Mouse (Mus musculus) right cerebral cortex, postnatal 25 days (tissue): Measurements from ENCODE around the gene Hrh3.

Source experiments
- DNase-seq: peaks from one replicate; pipeline ENCODE4 v3.0.0; 2022

Hrh3 gene

DNA sequence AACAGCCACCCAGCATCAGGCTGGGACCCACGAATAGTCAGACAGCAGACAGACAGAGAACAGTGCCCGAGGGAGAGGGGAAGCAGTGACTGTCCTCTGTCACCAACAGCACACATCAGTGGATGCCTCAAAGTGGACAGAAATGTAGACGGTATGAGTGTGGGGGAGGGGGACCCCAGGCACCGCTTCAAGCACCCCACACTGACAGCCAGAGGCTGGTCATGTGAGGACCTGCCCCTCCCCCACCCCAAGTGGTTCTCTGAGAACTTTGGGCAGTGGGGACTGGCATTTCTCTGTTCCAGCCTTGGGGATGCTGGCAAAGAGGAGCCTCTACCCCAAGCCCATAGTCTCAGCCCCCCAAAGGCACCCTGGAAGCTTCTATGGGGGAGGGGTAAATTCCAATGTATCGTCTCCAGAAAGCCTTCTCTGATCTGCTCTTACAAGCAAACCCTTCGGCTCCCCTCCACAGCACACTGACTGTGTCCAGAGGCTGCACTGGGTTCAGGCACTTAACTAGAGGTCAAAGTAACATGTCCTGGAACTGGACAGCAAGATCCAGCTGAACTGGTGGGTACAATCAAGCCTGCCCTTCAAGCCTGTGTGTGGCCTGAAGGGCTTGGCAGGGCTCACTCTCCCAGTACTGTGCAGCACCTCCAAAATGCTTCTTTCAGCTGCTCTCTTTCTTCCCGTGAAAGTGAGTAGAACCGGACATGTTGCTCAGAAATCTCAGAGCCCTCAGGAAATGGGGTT is 1.3 kb upstream of the Hrh3 start:
- DNase-seq: no peak

DNA sequence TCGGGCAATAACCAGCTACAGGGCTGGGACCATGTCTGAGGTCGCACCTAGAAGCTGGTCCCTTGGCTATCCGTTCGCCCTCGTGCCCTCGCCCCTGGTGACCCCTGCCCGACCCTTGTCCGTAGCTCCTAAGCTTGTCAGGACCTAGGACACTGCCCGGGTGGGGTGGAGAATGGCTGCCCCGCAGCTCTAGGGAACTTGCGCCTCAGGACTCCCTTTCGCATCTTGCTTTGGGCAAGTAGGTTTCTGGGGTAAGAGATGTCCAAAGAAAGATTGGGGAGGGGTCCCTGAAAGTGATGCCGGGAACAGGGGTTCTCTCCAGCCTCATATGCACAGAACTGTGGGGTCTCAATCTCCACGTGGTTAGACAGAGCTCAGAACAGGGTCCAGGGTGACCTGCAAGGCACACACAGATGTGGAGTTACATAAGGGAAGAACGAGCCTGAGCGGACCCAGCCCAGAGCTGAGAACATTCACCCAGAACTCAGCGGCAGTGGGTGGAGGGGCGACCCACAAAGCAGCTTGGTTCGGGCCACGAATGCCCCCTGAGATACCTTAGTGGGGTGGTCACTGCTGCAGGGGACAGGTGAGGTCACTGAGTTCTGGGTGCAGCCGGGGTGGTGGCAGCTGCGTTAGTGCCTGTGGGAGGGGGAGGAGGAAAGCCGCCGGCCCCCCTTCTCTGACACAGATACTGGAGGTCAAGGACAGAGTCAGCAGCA is 530 bp upstream of the Hrh3 start:
- no peak for DNase-seq

DNA sequence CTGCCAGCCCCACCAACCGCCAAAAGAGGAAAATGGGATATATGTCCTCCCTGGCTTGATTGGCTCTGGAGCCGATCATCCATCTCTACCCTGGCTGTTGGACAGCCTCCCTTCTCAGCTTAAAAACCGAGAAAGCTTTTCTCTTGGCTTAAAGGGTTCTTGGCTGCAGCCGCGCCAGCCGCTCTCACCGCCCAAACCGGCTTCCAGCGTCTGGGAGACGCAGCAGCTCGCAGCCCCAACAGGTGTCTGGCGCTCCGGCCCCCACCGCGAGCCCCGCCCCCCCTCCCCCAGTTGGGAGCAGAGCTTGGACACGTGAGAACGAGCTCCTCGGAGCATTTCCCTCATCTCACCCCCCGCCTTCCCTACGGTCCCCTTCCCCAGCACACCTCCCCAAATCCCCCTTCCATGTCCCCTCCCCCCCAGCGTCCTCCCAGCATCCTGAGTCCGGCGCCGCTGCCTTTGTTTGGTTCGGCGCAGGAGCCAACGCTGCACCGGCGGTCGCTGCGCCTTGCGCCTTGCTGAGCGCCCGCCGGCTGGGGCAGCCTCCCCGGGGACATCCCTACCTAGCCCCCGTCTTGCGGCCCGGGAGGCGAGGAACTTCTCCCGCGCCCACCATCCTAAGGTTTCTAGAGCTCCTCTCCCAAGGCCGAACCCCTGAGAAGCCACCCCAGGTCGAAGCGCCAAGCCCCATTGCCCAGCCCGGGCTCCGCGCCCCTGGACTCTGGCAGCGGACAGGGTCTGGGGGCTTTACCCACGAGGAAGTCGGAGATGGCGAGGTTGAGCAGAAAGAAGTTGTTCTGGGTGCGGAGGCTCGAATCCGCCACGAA is 924 bp downstream of the Hrh3 start:
- DNase-seq: peak; percentile 51

DNA sequence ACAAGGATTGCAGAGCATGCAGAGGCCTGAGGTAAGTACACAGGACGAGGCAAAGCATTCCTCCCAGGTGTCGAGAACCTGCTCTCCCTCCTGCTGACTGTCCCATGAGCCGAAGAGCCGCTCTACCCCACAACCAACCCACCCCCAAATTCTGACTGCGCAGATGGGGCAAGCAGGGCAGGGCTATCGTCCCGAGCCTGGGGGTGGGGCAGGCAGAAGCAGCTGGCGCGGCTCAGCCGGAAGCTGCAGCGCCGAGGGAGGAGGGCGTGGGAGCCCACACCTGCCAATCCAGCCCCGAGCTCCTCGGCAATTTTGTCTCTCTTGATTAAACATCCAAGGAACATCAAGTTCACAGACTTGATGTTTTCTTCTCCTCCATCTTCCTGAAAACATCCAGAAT is 4.8 kb downstream of the Hrh3 start:
- DNase-seq: no peak

DNA sequence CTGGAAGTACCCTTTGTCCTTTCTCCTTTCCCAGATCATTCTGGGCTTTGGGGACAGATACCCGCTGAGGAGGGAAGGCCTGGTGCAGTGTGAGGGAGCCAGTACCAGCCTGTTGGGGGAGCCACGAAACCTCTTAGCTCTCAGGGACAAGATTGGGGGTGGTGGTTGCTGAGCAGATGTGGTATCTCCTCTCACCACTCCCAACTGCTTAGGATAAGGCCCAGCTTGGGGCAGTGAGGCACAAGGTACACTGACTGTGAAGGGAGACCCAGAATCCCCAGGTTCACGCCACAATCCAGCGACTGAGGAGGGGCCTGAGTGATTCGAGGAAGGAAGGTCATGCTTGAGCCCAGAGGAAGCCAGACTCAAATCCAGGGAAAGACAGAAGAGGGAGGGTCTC is 6.1 kb downstream of the Hrh3 start:
- DNase-seq: no peak

DNA sequence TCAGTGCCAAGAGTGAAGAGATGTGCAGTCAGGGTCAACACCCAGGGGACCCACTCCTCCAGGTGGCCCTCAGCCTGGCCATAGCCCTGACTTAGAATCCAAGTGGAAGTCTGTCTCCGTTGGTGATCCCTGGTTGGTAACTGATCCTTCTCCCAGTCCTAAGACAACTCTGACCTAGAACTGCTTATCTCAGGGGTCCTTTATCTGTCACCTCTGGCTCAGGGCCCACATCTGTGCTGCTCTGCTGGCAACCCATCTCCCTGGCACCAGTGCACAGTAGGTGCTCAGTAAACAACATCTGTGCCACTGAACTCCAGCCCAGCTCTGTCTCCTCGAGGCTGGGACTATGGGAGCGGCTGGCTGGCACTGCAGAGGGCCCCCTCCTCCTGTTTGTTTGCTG is 6.7 kb downstream of the Hrh3 start:
- DNase-seq: no peak

DNA sequence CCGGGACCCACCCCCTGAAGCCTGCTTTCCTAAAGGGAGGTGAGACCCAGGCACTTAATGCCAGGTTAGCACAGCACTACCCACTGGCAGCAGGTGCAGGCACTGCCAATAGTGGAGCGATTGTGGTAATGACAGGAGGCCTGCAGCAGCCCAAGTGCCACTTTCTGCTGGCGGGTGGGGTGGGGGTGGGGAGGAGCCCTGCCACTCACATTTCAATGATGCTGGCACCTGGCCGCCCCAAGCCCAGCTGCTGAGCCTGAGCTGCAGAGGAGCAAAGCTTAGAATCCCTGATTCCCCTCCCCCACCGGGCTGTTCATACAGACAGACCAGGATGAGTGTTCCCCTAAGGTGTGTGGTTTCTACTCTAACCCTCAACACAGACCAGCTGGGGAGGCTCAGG is 8.6 kb downstream of the Hrh3 start:
- no peak for DNase-seq

DNA sequence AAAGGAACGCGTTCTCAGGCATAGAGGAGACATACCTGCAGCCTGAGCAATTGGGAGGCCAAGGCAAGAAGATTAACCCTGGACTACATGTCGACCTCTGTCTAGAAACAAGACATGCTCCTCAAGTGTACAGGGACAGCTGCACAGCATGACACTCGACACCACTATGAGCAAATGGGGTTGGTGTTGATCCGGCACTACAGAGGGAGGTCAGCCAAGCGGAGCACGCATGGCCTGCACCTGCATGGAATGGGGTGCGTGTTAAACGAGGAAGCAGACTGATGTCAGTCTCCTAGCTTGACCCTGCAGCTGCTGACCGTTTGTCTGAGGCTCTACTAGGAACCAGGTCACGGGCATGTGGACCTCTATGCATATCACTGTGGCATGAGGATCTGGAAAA is 14.0 kb downstream of the Hrh3 start:
- no peak for DNase-seq

DNA sequence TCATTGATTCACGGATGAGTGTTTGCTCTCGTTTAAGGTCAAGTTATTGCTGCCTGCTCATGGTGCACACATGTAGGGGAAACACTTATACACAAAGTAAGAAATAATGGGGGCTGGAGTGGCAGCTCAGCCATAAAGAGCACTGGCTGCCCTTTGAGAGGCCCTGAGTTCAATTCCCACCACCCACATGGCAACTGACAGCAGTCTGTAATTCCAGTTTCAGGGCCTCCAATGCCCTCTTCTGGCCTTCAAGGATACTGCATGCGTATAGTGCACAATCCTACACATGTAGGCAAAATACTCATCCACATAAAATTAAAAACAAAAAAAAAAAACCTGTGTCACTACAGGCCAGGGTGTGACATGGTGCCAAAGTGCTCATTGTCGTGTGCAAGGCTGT is 16.8 kb downstream of the Hrh3 start:
- no peak for DNase-seq

DNA sequence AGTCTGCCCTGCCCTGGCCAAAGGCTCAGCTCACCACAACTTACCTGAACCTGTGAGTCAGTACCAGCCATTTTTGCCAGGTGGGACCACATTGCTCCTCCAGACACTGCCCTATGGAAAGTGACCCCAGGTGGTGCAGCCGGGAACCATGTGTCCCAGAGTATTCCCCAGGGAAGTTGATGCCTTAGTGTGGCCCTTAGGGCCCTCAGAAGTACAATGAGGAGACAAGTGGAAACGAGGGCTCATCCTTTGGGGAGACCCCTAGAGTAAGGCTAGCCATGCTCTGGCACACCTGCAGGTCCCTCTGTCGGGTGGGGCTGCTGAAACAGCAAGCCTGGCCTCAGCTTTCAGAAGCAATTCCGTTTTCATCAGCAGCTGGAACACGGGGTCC is 17.7 kb downstream of the Hrh3 start:
- DNase-seq: no peak

DNA sequence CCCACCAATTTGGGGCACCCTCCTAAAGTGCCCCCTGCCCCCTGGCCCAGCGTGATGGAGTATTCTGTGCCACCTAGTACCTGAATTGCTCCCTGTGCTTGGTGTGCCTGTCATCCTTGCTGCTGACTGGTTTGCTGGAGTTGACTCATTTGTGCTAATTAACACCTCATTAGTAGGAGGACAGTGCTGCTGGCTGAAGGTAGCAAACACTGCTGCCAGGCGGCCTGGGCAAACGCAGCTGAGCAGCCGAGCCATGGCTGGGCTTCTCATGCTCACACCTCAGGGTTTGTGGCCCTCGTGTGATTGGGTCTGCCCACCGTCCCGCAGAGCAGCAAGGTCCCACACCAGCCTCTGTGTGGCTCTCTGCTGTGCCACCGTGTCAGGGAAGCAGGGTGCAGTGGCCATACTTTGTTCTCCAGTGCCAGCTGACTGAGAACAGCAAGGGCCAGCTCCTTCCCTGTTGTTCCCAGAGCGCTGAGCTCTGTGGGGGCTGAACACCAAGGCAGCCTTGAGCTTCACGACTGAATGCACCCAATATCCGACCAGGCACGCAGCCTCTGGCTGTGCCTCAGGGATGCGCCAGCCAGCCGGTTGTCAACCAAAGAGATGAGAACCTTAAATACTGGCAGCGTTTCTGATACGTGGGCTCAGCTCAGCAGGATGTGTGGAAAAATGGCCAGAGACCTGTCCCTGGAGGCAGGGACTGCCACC is 18.2 kb downstream of the Hrh3 start:
- no peak for DNase-seq

DNA sequence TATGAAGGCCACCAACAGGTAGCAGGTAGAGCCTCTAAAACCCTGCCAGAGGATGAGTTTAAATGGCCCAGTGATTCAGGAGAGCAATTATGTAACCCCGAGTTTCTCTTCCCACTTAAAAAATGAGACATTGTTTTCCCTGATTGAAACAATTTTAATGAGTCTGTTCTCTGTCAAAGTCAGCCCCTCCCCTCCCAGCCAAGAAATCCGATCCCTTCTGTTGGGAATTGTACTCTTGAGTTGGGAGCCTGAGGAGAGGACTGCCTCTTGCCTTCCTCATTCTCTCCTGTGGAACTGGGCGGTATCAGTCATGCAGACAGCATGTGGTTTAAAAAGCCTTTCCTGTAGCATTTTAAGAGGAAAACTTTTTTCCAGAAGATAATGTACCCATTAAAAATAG is 19.7 kb downstream of the Hrh3 start:
- DNase-seq: no peak

DNA sequence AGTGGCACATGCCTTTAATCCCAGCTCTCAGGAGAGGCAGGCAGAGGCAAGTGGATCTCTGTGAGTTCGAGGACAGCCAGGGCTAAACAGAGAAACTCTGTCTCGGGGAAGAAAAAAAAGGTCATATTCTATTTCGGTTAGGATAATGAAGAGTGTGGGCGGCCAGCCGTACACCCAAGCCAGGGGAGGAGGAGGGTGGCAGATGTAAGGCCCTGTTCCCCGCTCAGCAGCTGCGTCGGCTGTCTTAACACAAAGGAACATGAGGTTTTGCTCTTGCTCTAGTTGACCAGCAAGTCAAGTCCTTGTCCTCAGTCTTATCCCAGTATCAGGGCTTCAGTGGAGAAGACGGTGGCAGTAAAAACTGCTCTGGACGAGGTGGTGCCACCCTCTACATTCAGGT is 21.2 kb downstream of the Hrh3 start:
- no peak for DNase-seq

DNA sequence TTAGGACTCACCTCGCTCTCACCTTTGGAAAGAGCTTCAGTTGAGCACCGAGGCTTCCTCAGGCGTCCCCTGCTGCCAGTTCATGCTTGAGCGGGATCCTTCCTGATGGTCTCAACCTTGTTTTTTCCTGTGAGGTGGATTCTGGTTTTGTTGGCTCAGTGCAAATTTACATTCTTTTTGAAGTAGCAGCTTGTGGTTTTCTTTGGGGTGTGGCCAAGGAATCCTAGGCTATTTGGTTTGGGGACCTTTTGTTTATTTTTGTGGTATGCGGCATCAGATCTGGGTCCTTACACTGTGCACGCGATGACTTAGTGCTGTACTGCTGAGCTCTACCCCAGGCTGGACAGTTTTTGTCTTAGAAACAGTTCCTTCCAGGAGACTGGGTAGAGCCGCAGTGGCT is 23.6 kb downstream of the Hrh3 start:
- DNase-seq: no peak

DNA sequence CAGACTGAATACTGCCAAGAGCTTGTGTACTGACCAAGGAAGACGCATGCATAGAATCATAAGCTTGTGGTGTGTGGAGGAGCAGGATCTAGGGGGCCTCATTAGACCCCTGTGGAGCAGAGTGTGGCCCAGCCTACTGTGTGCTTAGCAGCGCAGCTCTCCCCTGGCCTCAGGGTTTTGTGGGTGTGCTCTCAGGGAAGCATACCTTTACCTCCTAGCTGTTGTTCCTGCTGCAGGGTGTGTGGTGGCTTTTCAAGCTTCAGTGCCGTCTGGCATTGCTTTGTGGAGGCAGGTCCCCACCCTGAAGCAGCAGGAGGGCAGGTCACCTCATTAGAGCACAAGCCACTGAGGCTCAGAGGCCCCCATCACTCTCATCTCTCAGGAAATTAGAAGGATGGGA is 26.7 kb downstream of the Hrh3 start:
- no peak for DNase-seq

DNA sequence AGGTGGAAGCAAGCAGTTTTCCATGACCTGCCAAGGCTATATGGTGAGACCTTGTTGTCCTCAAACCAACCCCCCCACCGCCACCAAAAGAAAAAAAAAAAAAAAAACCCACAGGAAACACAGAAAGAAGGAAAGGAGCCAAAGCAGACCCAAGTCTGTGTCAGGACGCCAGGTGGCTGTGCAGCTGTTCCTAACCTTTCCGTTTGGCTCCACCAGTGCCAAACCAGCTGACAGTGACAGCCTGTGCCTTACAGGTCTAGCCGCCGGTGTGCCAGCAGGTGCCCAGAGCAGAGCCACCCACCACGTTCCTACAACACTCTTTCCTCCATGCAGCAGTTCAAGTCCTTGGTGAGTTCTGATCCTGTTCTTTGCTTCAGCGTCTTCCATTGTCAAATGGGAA is 31.4 kb downstream of the Hrh3 start:
- no peak for DNase-seq

DNA sequence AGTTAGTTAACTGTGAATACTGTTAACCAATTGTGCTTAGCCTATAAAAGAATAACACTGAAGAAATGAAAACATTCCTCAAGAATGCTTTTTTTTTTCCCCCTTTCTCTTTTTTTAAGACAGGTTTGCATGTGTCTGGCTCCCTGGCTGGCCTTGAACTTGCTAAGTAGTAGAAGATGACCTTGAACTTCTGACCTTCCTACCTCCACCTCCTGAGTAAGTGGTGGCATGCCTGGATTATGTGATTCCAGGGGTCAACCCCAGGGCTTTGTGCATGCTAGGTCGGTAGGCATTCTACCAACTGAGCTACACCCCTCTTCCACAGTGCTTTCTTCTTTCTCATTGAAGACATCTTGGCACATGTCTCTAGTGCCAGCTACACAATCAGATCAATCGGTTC is 32.6 kb downstream of the Hrh3 start:
- DNase-seq: no peak

DNA sequence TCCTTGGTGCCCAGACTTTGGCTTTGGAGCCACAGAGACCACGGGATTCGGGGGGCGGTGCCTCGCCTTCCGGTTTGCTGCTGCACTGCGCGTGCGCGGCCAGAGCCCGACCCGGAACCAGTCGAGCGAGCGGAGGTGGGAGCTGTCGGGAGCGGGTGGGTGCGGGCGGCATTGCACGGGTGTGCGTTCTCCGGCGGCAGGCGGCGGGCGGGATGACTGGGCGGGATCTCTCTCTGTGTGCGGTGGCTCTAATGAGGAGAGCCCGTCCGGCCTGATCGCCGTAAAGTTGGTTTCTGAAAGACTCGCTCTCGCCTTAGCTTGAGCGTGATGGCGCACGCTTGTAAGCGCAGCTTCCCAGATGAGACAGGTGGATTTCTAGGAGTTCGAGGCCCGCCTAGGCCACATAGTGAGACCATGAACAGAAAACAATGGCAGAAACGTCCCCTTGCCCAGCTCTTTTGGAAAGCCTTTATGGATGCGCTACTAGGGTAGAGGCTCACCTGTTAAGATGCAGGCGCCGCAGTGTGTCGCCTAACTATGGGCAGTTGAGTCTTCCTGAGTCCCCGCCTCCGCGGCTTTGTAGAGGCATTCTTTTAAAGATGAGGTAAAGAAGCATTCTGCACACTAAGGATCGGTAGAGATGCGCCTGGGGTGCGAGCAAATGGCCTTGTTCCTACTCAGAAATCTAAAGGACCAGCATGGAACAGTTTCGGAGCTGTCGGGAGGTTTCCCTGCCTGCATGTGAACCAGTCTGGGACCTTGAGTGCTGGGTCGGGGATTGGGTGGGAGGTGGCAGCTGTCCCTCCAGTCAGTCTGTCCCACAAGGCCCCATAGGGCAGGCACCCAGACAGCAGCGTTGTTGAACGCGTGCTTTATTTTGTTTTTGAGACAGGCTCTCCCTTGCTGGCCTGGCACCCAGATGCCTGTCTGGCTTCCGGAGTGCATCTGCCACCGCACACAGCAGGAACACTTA is 33.5 kb downstream of the Hrh3 start, which contains the start of gene Mtg2:
Gene Mtg2, plus strand, starts transcription at position 108 of the 973 bp plus-strand sequence.
- peak; percentile 98 for DNase-seq

DNA sequence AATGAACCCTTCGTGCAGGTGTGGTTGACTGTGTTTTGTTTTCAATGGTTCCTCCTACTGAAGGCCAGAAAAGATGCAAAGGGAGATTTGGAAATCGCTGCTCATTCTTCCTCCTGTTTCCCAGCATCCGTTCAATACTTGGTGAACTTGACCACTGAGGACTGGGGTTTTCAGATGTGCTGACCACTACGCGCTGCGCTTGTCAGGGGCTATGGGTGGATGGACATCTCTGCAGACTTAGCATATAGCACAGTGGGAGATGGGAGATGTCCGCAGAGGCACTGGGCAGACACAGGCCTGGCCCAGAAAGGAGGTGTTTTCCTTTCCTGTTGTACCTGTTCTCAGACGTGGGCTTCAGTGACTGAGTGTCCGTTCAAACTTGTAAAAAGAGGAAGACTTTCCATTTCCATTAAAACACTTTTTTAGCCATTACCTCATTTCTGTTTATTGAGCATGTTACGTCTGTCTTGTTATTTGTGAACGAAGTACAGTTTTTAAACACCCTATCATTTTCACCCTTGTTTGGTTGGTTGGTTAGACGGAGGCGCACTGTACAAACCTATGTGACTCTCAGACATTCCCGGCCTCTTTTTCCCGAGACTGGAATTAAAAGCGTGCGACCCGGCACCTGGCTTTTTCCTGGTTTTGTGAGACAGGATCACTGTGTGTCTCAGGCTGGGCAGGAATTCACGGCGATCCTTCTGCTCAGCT is 34.4 kb downstream of the Hrh3 start:
- DNase-seq: no peak

DNA sequence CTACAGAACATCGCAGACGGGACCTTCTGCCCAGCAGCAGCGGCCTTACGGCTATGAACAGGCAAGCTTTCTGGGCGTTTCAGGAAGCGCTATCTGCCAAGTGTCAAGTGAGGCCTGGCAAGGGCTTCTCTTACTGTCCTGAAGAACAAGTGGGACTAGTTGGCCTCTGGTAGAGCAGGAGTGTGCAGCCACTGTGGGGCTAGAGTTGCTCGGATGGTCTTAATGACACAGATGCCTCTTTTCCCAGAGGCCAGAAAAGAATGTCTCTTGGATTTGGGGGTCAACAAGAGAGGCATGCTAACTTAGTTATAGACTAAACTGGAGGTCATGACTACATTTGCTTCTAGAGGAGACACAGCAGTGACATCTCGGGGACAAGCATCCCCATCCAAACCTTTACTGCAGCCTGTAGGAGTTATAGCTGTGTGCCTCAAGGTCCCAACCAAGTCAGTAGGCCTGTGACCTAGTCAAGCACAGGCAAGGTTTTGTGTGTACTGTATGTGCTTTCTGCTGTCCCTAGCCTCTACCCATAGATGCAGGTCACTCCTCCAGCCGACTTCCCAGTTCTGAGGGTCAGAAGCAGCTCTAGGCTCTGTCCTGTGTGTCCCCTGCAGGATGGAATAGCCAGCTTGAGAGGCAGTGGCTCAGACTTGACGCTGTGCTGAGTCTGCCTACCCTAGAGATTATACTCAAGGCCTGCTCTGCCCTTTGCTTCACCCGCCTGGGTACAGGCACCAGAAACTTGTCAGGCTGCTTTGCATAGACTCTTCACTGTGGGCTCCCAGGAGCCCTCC is 40.8 kb downstream of the Hrh3 start:
- no peak for DNase-seq
